Mouse (Mus musculus): ENCODE results near the gene Il12a.
A peak's percentile ranks its signal among the peaks of the same experiment; 100 is the strongest.
"Not testable (repeated sequence)": the region's sequence is repeated elsewhere in the genome, so short reads cannot be mapped to it uniquely, and the experiment has no call there.

Gene Il12a

GRCm38 (mm10) chr3:68744162-68744561 lies 53.7 kb downstream of the Il12a start:
- DNase-seq, result no peak

- peak in 1 of 2 experiments; percentile 33 for DNase-seq
These were observed 54.6 kb downstream of the Il12a start for GRCm38 (mm10) chr3:68745033-68745432.

- not testable (repeated sequence) for DNase-seq
These were observed 55.8 kb downstream of the Il12a start for GRCm38 (mm10) chr3:68746282-68746681.
